Mouse (Mus musculus): ENCODE data around the gene Rtl10. TPM values are rescaled to one million over a fixed set of nuclear protein-coding genes. Genes with fewer than 3 reads are reported as not detected.

The Rtl10 gene
- 1.7 and 2.2 TPM in 2 replicates for polyA plus RNA-seq (2016; fragmentation: Nextera tagmentation; extraction: Ambion mirVana)

DNA sequence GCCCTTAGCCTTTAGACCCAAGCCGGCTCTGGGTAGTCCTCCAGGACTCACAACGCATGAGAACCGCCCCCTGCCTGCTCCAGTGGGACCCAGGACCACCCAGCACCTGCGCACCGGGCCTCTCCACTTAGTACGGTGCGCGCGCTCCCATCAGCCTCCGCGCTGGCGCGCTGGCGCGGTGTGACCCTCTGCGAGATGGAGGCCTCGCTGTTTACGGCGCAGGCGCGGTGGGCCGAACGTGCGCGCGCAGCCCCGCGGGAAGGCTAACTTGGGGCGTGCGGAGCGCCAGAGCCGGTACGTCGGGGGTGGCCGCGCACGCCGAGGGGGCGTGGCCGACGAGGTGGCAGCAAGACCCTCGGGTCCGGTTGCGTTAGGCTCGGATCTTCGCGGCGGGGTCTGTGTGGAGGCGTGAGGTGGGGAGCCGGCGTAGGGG, at the start of gene Rtl10, which contains the start of gene Gnb1l:
Gene Rtl10, plus strand, starts transcription at position 344 of the 433 bp plus-strand sequence.
Gene Gnb1l, plus strand, starts transcription at position 156 of the 433 bp plus-strand sequence.
- peaks cover 20% of the 10 kb centered on the region; the same call in 1 of the 2 replicates for H3K36me3 ChIP-seq
- WGBS: under 1% methylated on average over 51 of the region's 51 CpGs
- peak; percentile 98 for ATAC-seq (ENCODE audit: low FRiP score, low read depth)
- H3K9me3 ChIP-seq: no peaks in the 10 kb centered on the region
- H3K4me1 ChIP-seq: peaks cover 17% of the 10 kb centered on the region
- H3K27me3 ChIP-seq (replicated peaks): no peaks in the 10 kb centered on the region
- peak within 1 kb of the TSS; percentile 69 for H3K27ac ChIP-seq
- peak within 1 kb of the TSS; percentile 80 for H3K4me2 ChIP-seq (replicated peaks)
- H3K4me3 ChIP-seq: peak within 1 kb of the TSS; percentile 65
- H3K9ac ChIP-seq: peak within 1 kb of the TSS; percentile 65

DNA sequence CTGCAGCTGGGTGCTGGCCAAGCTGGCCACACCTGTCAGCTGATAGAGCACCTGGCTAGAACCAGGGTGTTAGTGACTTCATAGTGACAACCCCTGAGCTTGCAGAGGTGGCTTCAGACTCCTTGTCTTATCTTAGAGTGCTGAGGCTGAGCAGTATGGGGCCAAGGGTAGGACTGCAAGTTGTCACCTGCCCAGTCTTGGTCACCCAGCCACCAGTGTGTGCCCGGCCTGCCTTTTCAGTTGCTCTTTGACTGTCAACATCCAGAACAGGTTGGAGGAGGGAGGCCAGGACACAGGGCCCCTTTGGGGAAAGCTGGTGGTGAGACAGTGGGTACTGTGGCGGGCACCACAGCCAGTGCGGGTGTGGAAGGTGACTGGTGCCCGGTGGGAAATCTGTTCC, 49.7 kb upstream of the Rtl10 start:
- H3K9ac ChIP-seq: no peak overlapping the region
- 93% methylated on average over 4 of the region's 4 CpGs for WGBS
- H3K4me2 ChIP-seq (replicated peaks): no peak overlapping the region
- peaks cover 3% of the 10 kb centered on the region; the same call in 1 of the 2 replicates for H3K36me3 ChIP-seq
- H3K9me3 ChIP-seq: no peaks in the 10 kb centered on the region
- no peak overlapping the region for H3K27ac ChIP-seq
- ATAC-seq (ENCODE audit: low FRiP score, low read depth): no peak
- no peak overlapping the region for H3K4me3 ChIP-seq
- no peaks in the 10 kb centered on the region for H3K27me3 ChIP-seq (replicated peaks)
- H3K4me1 ChIP-seq: peaks cover 8% of the 10 kb centered on the region; the same call in 1 of the 2 replicates

DNA sequence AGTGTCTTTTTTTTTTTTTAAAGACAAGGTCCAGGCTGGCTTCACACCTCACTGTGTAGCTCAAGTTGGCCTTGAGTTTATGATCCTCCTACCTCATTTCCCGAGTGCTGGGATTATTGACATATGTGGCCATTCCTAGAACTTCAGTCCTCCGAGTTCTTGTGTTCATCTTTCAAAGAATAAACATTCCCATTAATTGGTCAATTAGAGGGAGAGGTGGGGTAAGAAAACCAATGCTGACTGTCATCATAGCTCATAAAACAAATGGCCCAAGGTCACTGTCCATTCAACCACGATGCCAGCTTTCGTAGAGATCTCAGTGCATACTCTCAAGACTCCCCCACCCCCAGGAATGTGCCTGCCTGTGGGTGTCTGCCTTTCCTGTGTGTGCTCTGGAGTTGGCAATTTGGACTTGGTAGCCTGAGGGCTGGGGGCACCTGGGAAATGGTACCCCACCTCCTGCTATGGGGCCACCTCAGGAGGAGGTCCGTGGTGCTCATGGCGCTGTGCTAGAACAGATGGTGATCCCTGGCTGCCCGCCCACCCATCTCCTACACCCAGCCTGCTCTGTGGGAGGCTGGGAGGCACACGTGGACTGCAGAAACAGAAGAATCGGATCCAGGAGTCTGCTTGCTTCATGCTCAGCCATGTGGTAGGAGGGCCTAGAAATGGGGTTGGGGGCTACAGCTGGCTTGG, 47.1 kb upstream of the Rtl10 start:
- Histone ChIP-seq H3K36me3 (no peaks in the 10 kb centered on the region; the same call in 1 of the 2 replicates), H3K27ac (no peak overlapping the region), H3K27me3 (replicated peaks) (no peaks in the 10 kb centered on the region), H3K4me1 (peaks cover 8% of the 10 kb centered on the region; the same call in 1 of the 2 replicates), H3K9ac (no peak overlapping the region), H3K4me3 (no peak overlapping the region), H3K4me2 (replicated peaks) (no peak overlapping the region), H3K9me3 (no peaks in the 10 kb centered on the region)
- WGBS: 65% methylated on average over 9 of the region's 9 CpGs
- ATAC-seq (ENCODE audit: low FRiP score, low read depth): no peak

DNA sequence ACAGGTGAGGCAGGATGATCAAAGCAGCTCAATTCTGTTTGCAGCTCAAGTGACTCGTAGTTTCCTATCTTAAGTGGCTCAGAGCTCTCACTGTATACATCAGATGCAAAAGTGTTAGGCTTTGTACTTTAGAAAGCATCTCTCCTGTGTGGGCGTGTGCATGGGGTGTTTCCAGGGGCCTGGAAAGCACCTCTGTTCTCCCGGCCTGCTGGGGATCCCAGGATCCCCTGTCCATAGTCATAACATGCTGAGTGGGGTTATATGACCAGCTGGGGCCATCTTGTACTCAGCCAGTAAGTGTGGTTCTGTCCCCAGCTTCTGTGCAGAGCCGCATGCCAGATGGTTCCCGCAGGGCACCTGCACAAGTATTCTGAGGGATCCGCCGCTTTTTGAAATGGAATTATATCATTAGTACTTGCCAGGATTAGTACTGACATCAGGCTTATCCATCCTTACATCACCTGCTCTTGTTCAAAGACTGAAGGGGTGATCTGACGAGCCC, 46.3 kb upstream of the Rtl10 start:
- Histone ChIP-seq H3K4me2 (replicated peaks) (no peak overlapping the region), H3K27ac (no peak overlapping the region), H3K36me3 (no peaks in the 10 kb centered on the region; the same call in 1 of the 2 replicates), H3K4me1 (peaks cover 8% of the 10 kb centered on the region; the same call in 1 of the 2 replicates), H3K4me3 (no peak overlapping the region), H3K27me3 (replicated peaks) (no peaks in the 10 kb centered on the region), H3K9me3 (no peaks in the 10 kb centered on the region), H3K9ac (no peak overlapping the region)
- 87% methylated on average over 8 of the region's 8 CpGs for WGBS
- ATAC-seq (ENCODE audit: low FRiP score, low read depth): no peak

DNA sequence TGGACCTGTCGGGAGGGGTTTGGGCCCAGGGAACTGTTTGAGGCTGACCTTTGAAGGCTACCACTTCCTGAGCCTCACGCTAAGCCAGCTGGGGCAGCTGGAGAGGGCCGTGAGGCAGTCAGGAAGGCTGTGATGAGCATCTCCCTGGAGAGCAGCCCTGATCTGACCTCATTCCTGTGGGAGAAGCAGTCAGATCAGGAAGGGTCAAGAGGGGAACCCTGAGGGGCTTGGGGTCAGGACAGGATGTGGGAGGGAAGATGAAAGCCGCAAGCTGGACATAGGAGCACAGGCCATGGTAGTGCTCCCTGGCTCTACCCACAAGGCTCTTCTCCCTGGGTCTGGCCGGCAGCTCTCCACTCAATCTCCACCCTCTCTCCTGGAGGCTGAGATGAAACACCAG, 44.9 kb upstream of the Rtl10 start:
- 45% methylated on average over 5 of the region's 5 CpGs for WGBS
- no peak overlapping the region for H3K27ac ChIP-seq

DNA sequence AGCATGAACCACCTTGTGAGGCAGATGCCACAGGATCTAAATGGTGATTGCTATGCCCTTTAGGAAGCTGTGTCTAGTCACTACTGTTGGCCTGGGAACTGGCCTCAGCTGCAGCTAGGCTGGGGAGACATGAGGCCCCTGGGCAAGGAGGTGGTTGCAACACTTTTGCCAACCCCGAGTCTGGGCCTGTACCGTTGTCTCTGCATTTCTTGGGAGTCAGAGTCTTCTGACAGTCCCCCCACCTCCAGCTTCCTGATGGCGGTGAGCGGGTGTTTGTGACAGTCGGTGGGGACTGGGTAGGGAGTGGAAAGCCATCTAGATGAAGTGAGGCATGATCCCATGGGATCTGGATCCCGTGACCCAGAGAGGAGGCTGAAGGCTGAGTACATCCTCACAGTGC, 43.3 kb upstream of the Rtl10 start:
- Histone ChIP-seq H3K4me2 (replicated peaks) (no peak overlapping the region), H3K27ac (no peak overlapping the region), H3K27me3 (replicated peaks) (no peaks in the 10 kb centered on the region), H3K9me3 (no peaks in the 10 kb centered on the region), H3K4me3 (no peak overlapping the region), H3K36me3 (no peaks in the 10 kb centered on the region), H3K4me1 (peaks cover 23% of the 10 kb centered on the region), H3K9ac (no peak overlapping the region)
- no peak for ATAC-seq (ENCODE audit: low FRiP score, low read depth)
- 92% methylated on average over 6 of the region's 6 CpGs for WGBS

More for the DNA sequence above, 44.9 kb upstream of the Rtl10 start:
- no peaks in the 10 kb centered on the region for H3K9me3 ChIP-seq
- H3K4me2 ChIP-seq (replicated peaks): no peak overlapping the region
- H3K36me3 ChIP-seq: no peaks in the 10 kb centered on the region; the same call in 1 of the 2 replicates
- H3K9ac ChIP-seq: no peak overlapping the region
- no peaks in the 10 kb centered on the region for H3K27me3 ChIP-seq (replicated peaks)
- H3K4me1 ChIP-seq: peaks cover 9% of the 10 kb centered on the region; the same call in 1 of the 2 replicates
- no peak for ATAC-seq (ENCODE audit: low FRiP score, low read depth)
- no peak overlapping the region for H3K4me3 ChIP-seq

DNA sequence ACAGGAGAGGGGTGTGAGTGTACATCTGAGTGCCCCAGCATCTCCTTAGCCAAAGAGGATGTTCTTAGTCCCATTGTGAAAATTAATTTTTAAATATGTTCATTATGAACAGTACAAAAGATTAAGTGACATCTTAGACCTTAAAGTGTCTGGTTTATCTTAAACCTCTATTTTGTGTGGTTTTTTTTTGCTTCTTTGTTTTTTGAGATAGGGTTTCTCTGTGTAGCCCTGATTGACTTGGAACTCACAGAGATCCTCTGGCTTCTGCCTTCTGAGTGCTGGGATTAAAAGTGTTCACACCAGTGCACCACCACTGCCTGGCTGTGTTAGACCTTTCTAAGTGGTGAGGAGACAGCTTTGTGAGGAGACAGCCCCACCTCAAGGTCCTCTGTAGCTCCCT, 40.0 kb upstream of the Rtl10 start:
- Histone ChIP-seq H3K36me3 (no peaks in the 10 kb centered on the region), H3K4me3 (no peak overlapping the region), H3K4me1 (peaks cover 18% of the 10 kb centered on the region), H3K9ac (no peak overlapping the region), H3K27ac (no peak overlapping the region), H3K4me2 (replicated peaks) (no peak overlapping the region), H3K27me3 (replicated peaks) (peaks cover 4% of the 10 kb centered on the region; the same call in 1 of the 2 replicates), H3K9me3 (no peaks in the 10 kb centered on the region)
- ATAC-seq (ENCODE audit: low FRiP score, low read depth): no peak

DNA sequence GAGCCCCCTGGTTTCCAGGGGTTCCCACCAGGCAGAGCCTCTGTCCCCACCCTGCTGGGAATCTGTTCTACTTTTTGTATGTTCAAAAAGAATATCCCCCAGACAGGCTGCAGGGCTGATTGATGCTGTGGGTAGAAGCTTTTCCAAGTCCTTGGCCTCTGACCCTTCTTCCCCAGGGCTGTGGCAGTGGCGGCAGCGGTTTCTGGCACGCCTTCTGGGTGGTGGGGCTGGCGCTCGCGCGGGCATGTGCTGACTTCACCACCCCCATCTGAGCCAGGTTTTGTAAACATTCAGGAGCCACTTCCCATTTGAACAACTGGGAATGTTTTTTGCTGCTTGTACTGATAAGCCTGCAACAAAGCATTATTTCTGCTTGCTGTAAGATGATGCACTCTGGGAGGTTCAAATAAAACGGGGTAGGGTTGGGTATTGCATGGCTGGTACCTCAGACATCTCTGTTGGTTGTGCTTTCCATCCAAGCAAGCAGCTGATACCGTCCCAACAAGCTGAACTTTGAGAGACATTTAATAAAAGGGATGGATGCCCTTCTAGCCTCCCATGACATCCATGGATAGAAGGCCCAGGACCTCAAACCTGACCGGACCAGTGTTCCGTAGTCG, 39.3 kb upstream of the Rtl10 start:
- Histone ChIP-seq H3K4me2 (replicated peaks) (peak overlapping the region; percentile 44), H3K27me3 (replicated peaks) (peaks cover 4% of the 10 kb centered on the region; the same call in 1 of the 2 replicates), H3K4me1 (peaks cover 16% of the 10 kb centered on the region), H3K27ac (no peak overlapping the region), H3K36me3 (no peaks in the 10 kb centered on the region), H3K9me3 (no peaks in the 10 kb centered on the region), H3K9ac (0 out of 2 replicates have a peak overlapping the region, but pooled peaks have one; percentile 14), H3K4me3 (no peak overlapping the region)
- peak; percentile 27; the same call in 1 of the 2 replicates for ATAC-seq (ENCODE audit: low FRiP score, low read depth)
- 14% methylated on average over 12 of the region's 12 CpGs for WGBS

DNA sequence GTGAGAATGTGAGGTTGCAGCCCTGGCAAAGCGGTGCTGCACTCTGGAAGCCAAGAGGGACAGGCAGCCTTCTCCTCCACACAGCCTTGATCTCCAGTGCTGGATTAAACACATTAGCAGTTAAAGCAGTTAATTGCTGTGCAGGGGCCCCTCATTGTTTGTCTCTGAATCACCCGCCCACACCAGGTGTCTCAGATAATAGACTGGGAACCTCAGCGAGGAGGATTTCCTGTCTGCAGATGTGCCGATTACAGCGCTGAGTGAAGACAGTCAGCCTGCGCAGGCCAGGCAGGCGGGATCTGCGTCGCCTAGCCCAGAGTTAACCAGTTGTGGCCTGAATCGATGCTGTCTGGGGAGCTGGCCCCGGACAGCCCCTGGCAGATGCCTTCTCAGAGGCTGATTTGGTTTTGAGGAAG, 38.7 kb upstream of the Rtl10 start:
- no peak overlapping the region for H3K27ac ChIP-seq
- ATAC-seq (ENCODE audit: low FRiP score, low read depth): peak; percentile 85
- peak overlapping the region; percentile 33; the same call in 1 of the 2 replicates for H3K9ac ChIP-seq
- no peaks in the 10 kb centered on the region for H3K36me3 ChIP-seq
- H3K4me2 ChIP-seq (replicated peaks): peak overlapping the region; percentile 44
- H3K9me3 ChIP-seq: no peaks in the 10 kb centered on the region
- peaks cover 7% of the 10 kb centered on the region; the same call in 1 of the 2 replicates for H3K27me3 ChIP-seq (replicated peaks)
- 1% methylated on average over 11 of the region's 11 CpGs for WGBS
- no peak overlapping the region for H3K4me3 ChIP-seq
- H3K4me1 ChIP-seq: peaks cover 16% of the 10 kb centered on the region

DNA sequence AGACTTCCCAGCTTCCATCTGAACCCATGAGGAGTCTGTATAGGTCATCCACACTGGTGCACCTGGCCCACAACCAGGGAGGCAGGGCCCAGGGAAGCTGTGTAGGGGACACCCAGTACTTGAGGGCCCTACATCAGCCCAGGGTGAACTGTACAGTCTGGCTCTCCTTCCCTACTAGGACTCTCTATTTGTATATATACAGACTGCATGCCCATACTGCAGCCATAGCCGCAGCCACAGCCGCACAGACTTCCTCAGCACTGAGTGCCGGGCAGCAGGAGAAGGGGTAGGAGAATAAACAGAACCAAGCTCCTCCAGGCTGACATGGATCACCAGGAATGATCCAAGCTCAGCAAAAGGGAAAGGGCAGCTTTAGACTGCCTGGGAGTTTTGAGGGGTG, 37.9 kb upstream of the Rtl10 start:
- no peaks in the 10 kb centered on the region for H3K9me3 ChIP-seq
- no peak overlapping the region for H3K27ac ChIP-seq
- H3K36me3 ChIP-seq: no peaks in the 10 kb centered on the region
- WGBS: 81% methylated on average over 3 of the region's 3 CpGs
- H3K9ac ChIP-seq: no peak overlapping the region
- H3K4me1 ChIP-seq: peaks cover 16% of the 10 kb centered on the region
- H3K4me3 ChIP-seq: no peak overlapping the region
- no peak overlapping the region for H3K4me2 ChIP-seq (replicated peaks)
- H3K27me3 ChIP-seq (replicated peaks): peaks cover 9% of the 10 kb centered on the region; the same call in 1 of the 2 replicates
- no peak for ATAC-seq (ENCODE audit: low FRiP score, low read depth)

DNA sequence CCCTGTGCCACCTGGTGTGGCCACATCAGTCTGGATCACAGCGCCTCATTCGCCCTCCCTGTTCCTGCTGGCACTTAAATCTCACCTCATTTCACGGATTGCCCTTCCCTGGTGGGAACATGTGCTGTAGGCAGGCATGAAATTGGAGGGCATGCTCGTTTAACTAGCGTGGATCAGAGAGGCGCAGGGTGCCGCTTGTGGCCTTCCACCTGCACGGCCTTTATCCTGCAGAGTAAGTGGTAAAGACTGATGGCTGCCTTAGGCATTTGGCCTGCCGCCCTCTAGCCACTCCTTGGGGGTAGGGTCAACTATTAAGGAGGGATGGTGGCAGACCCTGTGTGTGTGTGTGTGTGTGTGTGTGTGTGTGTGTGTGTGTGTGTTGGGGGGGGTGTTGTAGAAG, 36.7 kb upstream of the Rtl10 start:
- peaks cover 16% of the 10 kb centered on the region for H3K4me1 ChIP-seq
- H3K4me2 ChIP-seq (replicated peaks): no peak overlapping the region
- H3K9ac ChIP-seq: no peak overlapping the region
- WGBS: 36% methylated on average over 9 of the region's 9 CpGs
- H3K27ac ChIP-seq: no peak overlapping the region
- H3K36me3 ChIP-seq: no peaks in the 10 kb centered on the region
- H3K27me3 ChIP-seq (replicated peaks): peaks cover 9% of the 10 kb centered on the region; the same call in 1 of the 2 replicates
- no peak for ATAC-seq (ENCODE audit: low FRiP score, low read depth)
- no peak overlapping the region for H3K4me3 ChIP-seq
- no peaks in the 10 kb centered on the region for H3K9me3 ChIP-seq

DNA sequence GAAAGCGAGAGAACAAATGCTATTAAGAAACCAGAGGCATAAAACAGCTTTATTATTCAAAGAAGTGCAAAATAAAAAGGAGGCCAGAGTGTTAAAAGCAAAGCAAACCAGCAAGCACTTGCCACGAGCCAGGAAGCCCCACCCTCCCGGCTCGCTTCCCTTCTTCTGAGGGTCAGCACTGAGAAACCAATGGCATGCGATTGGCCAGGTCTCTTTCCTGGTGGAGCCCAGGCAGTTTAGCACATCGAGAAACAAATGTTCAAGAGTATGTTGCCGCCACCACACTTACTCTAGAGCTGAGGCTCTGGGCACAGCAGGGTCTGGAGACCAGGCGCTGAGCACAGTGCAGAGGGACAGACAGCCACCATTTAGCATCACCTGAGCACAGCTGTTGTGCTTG, 36.1 kb upstream of the Rtl10 start:
- Histone ChIP-seq H3K4me1 (peaks cover 16% of the 10 kb centered on the region), H3K27ac (no peak overlapping the region), H3K9ac (no peak overlapping the region), H3K9me3 (no peaks in the 10 kb centered on the region), H3K36me3 (no peaks in the 10 kb centered on the region), H3K4me2 (replicated peaks) (no peak overlapping the region), H3K4me3 (no peak overlapping the region), H3K27me3 (replicated peaks) (peaks cover 9% of the 10 kb centered on the region; the same call in 1 of the 2 replicates)
- WGBS: 47% methylated on average over 8 of the region's 8 CpGs
- no peak for ATAC-seq (ENCODE audit: low FRiP score, low read depth)
